Mouse (Mus musculus): ENCODE measurements around the gene Baz2a. TPM values are rescaled to one million over a fixed set of nuclear protein-coding genes. Genes with fewer than 3 reads are reported as not detected.
A peak's percentile ranks its signal among the peaks of the same experiment; 100 is the strongest.

The Baz2a gene
- polyA plus RNA-seq, 1 experiment from 2014 or later: 10.0 TPM

DNA sequence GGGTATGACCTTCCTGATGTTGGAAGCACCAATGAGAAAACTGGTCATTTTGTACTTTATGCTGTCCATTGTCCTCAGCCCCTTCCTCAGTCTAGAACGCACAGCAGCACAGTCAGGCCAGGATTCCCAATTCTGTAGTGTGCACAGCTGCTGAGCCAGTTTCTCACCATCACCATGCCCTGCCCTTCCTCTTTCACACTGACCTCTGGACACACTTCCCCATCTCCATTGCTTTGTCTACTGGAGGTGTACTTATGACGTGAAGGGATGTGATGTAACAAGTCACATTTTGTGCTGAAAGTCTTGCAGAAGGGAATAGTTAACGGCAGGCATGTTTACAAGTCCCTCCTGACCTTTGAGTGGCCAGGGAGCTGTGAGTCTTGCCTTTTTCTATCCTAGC is 39.9 kb downstream of the Baz2a start:
- H3K4me1 ChIP-seq (replicated peaks; ENCODE audit: control insufficient read depth, insufficient read depth, low read length): no peaks in the 10 kb centered on the region; the same call in 1 of the 2 replicates
- no peak overlapping the region for H3K9ac ChIP-seq (replicated peaks; ENCODE audit: low read depth, low read length)
- 85% methylated on average over 3 of the region's 3 CpGs for WGBS
- no peaks in the 10 kb centered on the region for H3K9me3 ChIP-seq (ENCODE audit: control insufficient read depth, low read length)
- H3K4me3 ChIP-seq (replicated peaks; ENCODE audit: low read length): no peak overlapping the region
- peaks cover 15% of the 10 kb centered on the region for H3K36me3 ChIP-seq (ENCODE audit: control insufficient read depth, insufficient read depth)
- no peak overlapping the region for H3K4me2 ChIP-seq (ENCODE audit: low read length)
- no peaks in the 10 kb centered on the region for H3K27me3 ChIP-seq (replicated peaks; ENCODE audit: control insufficient read depth, insufficient read depth, low read length)
- no peak overlapping the region for H3K27ac ChIP-seq (ENCODE audit: low read length)
- ATAC-seq: no peak

DNA sequence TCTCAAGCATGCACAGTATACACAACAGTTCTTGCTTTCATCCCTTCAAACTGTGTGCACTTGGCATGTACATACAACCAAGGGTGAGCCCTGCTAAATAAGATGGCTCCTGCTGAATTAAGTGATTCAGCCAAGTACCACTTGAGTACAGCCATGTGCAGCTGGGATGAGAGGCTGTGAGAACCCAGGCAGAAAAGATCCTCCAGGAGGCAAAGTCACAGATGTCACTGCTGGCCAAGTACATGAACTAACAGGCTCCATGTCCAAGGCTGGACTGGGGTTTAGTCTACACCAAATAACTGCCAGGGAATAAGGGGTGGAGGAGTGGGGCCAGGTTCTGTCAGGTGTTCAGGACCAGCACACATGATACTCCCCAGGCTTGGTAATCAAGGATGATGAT is 40.4 kb downstream of the Baz2a start:
- Histone ChIP-seq H3K9me3 (ENCODE audit: control insufficient read depth, low read length) (no peaks in the 10 kb centered on the region), H3K4me2 (ENCODE audit: low read length) (no peak overlapping the region), H3K4me3 (replicated peaks; ENCODE audit: low read length) (no peak overlapping the region)

GRCm38 (mm10) chr10:128133650-128134332 is 42.4 kb downstream of the Baz2a start:
- no peaks in the 10 kb centered on the region for H3K9me3 ChIP-seq (ENCODE audit: control insufficient read depth, low read length)
- WGBS: 47% methylated on average over 13 of the region's 13 CpGs
- H3K36me3 ChIP-seq (ENCODE audit: control insufficient read depth, insufficient read depth): peaks cover 6% of the 10 kb centered on the region; the same call in 1 of the 2 replicates
- no peak overlapping the region for H3K4me3 ChIP-seq (replicated peaks; ENCODE audit: low read length)
- H3K27ac ChIP-seq (ENCODE audit: low read length): peak overlapping the region; percentile 18; the same call in 1 of the 2 replicates
- no peak overlapping the region for H3K4me2 ChIP-seq (ENCODE audit: low read length)
- H3K27me3 ChIP-seq (replicated peaks; ENCODE audit: control insufficient read depth, insufficient read depth, low read length): no peaks in the 10 kb centered on the region
- H3K4me1 ChIP-seq (replicated peaks; ENCODE audit: control insufficient read depth, insufficient read depth, low read length): no peaks in the 10 kb centered on the region; the same call in 1 of the 2 replicates
- no peak overlapping the region for H3K9ac ChIP-seq (replicated peaks; ENCODE audit: low read depth, low read length)
- no peak for ATAC-seq

More for the DNA sequence above, 40.4 kb downstream of the Baz2a start:
- H3K36me3 ChIP-seq (ENCODE audit: control insufficient read depth, insufficient read depth): peaks cover 10% of the 10 kb centered on the region; the same call in 1 of the 2 replicates
- H3K4me1 ChIP-seq (replicated peaks; ENCODE audit: control insufficient read depth, insufficient read depth, low read length): no peaks in the 10 kb centered on the region; the same call in 1 of the 2 replicates
- no peak overlapping the region for H3K9ac ChIP-seq (replicated peaks; ENCODE audit: low read depth, low read length)
- no peak overlapping the region for H3K27ac ChIP-seq (ENCODE audit: low read length)
- H3K27me3 ChIP-seq (replicated peaks; ENCODE audit: control insufficient read depth, insufficient read depth, low read length): no peaks in the 10 kb centered on the region
- no peak for ATAC-seq

- Histone ChIP-seq H3K4me3 (replicated peaks; ENCODE audit: low read length) (no peak overlapping the region), H3K9me3 (ENCODE audit: control insufficient read depth, low read length) (no peaks in the 10 kb centered on the region), H3K36me3 (ENCODE audit: control insufficient read depth, insufficient read depth) (peaks cover 3% of the 10 kb centered on the region; the same call in 1 of the 2 replicates), H3K9ac (replicated peaks; ENCODE audit: low read depth, low read length) (no peak overlapping the region), H3K4me2 (ENCODE audit: low read length) (no peak overlapping the region), H3K4me1 (replicated peaks; ENCODE audit: control insufficient read depth, insufficient read depth, low read length) (no peaks in the 10 kb centered on the region; the same call in 1 of the 2 replicates), H3K27ac (ENCODE audit: low read length) (no peak overlapping the region), H3K27me3 (replicated peaks; ENCODE audit: control insufficient read depth, insufficient read depth, low read length) (no peaks in the 10 kb centered on the region)
- 90% methylated on average over 6 of the region's 6 CpGs for WGBS
- no peak for ATAC-seq
Measured at GRCm38 (mm10) chr10:128135374-128135773, 44.0 kb downstream of the Baz2a start.

DNA sequence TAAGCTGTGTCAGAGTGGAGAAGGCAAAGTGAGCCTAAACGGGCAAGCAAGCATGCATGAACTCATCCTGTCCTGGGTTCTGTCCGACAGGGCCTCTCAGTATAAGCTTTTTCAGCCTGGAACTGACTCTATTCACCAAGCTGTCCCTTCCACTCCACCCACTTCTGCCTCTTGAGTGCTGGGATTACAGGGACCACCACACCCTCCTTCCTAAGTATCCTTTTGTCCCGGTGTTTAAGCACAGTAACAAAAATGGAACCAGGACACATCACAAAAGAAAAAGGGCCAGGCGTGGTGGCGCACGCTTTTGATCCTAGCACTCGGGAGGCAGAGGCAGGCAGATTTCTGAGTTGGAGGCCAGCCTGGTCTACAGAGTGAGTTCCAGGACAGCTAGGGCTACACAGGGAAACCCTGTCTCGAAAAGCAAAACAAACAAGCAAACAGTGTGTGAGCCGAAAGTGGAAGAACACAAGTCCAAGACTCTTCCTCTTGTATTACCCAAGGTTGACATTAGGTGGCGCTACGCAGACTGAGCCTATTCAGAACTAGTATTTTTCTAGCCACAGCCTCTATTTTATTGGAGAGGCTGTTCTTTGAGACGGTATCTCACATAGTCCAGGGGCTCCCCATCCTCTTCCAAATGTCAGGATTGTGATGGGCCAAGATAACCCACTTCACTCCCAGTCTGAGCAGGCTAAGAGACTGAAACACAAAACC is 49.0 kb downstream of the Baz2a start:
- WGBS: 75% methylated on average over 12 of the region's 12 CpGs
- H3K9ac ChIP-seq (replicated peaks; ENCODE audit: low read depth, low read length): no peak overlapping the region
- H3K9me3 ChIP-seq (ENCODE audit: control insufficient read depth, low read length): no peaks in the 10 kb centered on the region
- no peaks in the 10 kb centered on the region for H3K4me1 ChIP-seq (replicated peaks; ENCODE audit: control insufficient read depth, insufficient read depth, low read length)
- no peak overlapping the region for H3K4me3 ChIP-seq (replicated peaks; ENCODE audit: low read length)
- no peaks in the 10 kb centered on the region for H3K36me3 ChIP-seq (ENCODE audit: control insufficient read depth, insufficient read depth)
- ATAC-seq: no peak
- H3K27ac ChIP-seq (ENCODE audit: low read length): no peak overlapping the region
- no peak overlapping the region for H3K4me2 ChIP-seq (ENCODE audit: low read length)
- H3K27me3 ChIP-seq (replicated peaks; ENCODE audit: control insufficient read depth, insufficient read depth, low read length): no peaks in the 10 kb centered on the region

- Histone ChIP-seq H3K27ac (ENCODE audit: low read length) (no peak overlapping the region), H3K27me3 (replicated peaks; ENCODE audit: control insufficient read depth, insufficient read depth, low read length) (no peaks in the 10 kb centered on the region), H3K4me3 (replicated peaks; ENCODE audit: low read length) (no peak overlapping the region), H3K4me1 (replicated peaks; ENCODE audit: control insufficient read depth, insufficient read depth, low read length) (no peaks in the 10 kb centered on the region), H3K9ac (replicated peaks; ENCODE audit: low read depth, low read length) (no peak overlapping the region), H3K36me3 (ENCODE audit: control insufficient read depth, insufficient read depth) (no peaks in the 10 kb centered on the region), H3K9me3 (ENCODE audit: control insufficient read depth, low read length) (no peaks in the 10 kb centered on the region), H3K4me2 (ENCODE audit: low read length) (no peak overlapping the region)
- 71% methylated on average over 2 of the region's 2 CpGs for WGBS
- ATAC-seq: no peak
Measured at GRCm38 (mm10) chr10:128142165-128142564, 50.8 kb downstream of the Baz2a start.

DNA sequence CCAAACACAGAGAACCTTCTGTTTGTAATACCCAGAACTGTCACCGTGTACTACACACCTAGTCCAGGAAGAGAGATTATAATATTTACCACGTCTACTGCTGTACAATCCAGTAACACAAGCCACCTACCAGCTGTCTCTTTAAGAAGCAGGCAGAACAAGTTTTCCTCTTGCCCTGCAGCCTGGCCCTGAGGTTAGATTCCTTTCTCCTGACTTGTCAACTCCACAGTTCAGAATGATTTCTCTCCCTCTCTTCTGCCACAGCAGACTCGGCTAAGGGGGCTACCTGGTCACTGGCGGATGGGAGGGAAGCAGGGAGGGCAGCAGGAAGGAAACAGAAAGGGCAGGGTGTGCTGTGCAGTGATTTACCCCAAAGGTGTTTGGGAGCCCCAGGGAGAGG is 52.3 kb downstream of the Baz2a start:
- Histone ChIP-seq H3K27me3 (replicated peaks; ENCODE audit: control insufficient read depth, insufficient read depth, low read length) (no peaks in the 10 kb centered on the region), H3K9ac (replicated peaks; ENCODE audit: low read depth, low read length) (no peak overlapping the region), H3K27ac (ENCODE audit: low read length) (no peak overlapping the region), H3K4me2 (ENCODE audit: low read length) (no peak overlapping the region), H3K9me3 (ENCODE audit: control insufficient read depth, low read length) (no peaks in the 10 kb centered on the region), H3K36me3 (ENCODE audit: control insufficient read depth, insufficient read depth) (no peaks in the 10 kb centered on the region), H3K4me3 (replicated peaks; ENCODE audit: low read length) (no peak overlapping the region), H3K4me1 (replicated peaks; ENCODE audit: control insufficient read depth, insufficient read depth, low read length) (no peaks in the 10 kb centered on the region)
- ATAC-seq: no peak
- 86% methylated on average over 4 of the region's 4 CpGs for whole genome bisulfite sequencing

DNA sequence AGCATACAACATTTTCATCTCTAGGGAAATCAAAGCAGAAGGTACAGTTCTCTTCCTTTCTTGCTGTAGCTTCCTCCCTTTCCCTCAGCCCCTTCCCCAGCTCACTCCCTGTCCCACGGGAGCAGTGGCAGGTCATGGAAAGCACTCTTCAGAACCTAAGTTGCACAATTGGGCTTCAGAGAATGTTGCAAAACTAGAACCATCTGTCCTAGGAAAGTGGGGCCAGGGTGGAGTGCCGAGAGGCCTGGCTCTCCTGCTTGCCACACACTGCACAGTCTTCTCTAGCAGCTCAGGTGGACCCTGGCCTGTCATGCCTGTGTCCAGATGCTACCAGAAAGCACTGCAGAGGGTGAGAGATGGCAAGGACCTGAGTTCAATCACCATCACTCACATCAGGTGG is 53.6 kb downstream of the Baz2a start:
- H3K4me2 ChIP-seq (ENCODE audit: low read length): no peak overlapping the region
- H3K4me3 ChIP-seq (replicated peaks; ENCODE audit: low read length): no peak overlapping the region
- ATAC-seq: no peak
- no peaks in the 10 kb centered on the region for H3K4me1 ChIP-seq (replicated peaks; ENCODE audit: control insufficient read depth, insufficient read depth, low read length)
- no peak overlapping the region for H3K27ac ChIP-seq (ENCODE audit: low read length)
- 64% methylated on average over 2 of the region's 2 CpGs for WGBS
- no peaks in the 10 kb centered on the region for H3K9me3 ChIP-seq (ENCODE audit: control insufficient read depth, low read length)
- no peak overlapping the region for H3K9ac ChIP-seq (replicated peaks; ENCODE audit: low read depth, low read length)
- H3K27me3 ChIP-seq (replicated peaks; ENCODE audit: control insufficient read depth, insufficient read depth, low read length): no peaks in the 10 kb centered on the region
- H3K36me3 ChIP-seq (ENCODE audit: control insufficient read depth, insufficient read depth): no peaks in the 10 kb centered on the region

DNA sequence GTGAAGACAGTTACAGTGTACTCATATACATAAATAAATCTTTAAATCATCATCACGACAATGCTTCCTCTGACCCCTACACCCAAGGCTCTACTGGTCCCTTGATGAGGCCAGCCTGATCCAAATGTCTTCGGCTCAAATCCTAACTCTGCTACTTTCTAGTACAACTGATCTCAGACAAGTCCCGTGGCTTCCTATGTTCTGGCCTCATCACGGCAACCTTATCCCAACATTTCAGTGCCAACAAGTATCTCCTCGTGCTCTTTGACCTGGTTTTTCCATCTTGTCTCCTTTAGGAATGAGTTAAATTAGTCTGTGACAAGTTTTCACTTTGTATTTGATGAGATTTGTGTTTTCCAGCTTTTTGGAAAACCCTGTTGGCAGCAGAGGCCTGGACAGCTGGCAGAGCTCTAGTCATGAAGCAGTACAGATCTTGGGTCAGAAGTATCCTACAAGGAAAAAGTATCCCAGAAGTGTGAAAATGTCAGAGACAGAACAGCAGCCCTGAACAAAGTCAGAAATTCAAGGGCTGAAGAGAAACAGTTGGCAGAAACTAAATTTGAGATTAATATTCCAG is 57.5 kb downstream of the Baz2a start:
- 91% methylated on average over 5 of the region's 5 CpGs for WGBS

More for the DNA sequence above, 57.5 kb downstream of the Baz2a start:
- Histone ChIP-seq H3K36me3 (ENCODE audit: control insufficient read depth, insufficient read depth) (no peaks in the 10 kb centered on the region), H3K4me3 (replicated peaks; ENCODE audit: low read length) (no peak overlapping the region), H3K27me3 (replicated peaks; ENCODE audit: control insufficient read depth, insufficient read depth, low read length) (no peaks in the 10 kb centered on the region), H3K27ac (ENCODE audit: low read length) (no peak overlapping the region), H3K9ac (replicated peaks; ENCODE audit: low read depth, low read length) (no peak overlapping the region), H3K4me2 (ENCODE audit: low read length) (no peak overlapping the region), H3K4me1 (replicated peaks; ENCODE audit: control insufficient read depth, insufficient read depth, low read length) (no peaks in the 10 kb centered on the region), H3K9me3 (ENCODE audit: control insufficient read depth, low read length) (no peaks in the 10 kb centered on the region)
- ATAC-seq: no peak

Data from forebrain, embryonic 16.5 days (tissue).